Mouse (Mus musculus): Measurements from ENCODE around the gene Tbc1d16.

Gene Tbc1d16

GRCm38 (mm10) chr11:119236354-119236753, 8.1 kb upstream of the Tbc1d16 start:
- no peak for DNase-seq (ENCODE audit: low read depth)

GRCm38 (mm10) chr11:119235596-119235995, 7.3 kb upstream of the Tbc1d16 start:
- no peak for DNase-seq (ENCODE audit: low read depth)

- no peak for DNase-seq (ENCODE audit: low read depth)
Measured at GRCm38 (mm10) chr11:119234770-119235169, 6.5 kb upstream of the Tbc1d16 start.

GRCm38 (mm10) chr11:119228846-119229626, 737 bp upstream of the Tbc1d16 start:
- no peak for DNase-seq (ENCODE audit: low read depth)

- DNase-seq (ENCODE audit: low read depth): no peak
Measured at GRCm38 (mm10) chr11:119227591-119227990, 708 bp downstream of the Tbc1d16 start.

GRCm38 (mm10) chr11:119225634-119226033, 2.7 kb downstream of the Tbc1d16 start:
- DNase-seq (ENCODE audit: low read depth): no peak

GRCm38 (mm10) chr11:119224926-119225325, 3.4 kb downstream of the Tbc1d16 start:
- DNase-seq (ENCODE audit: low read depth): no peak

GRCm38 (mm10) chr11:119223124-119223890, 5.0 kb downstream of the Tbc1d16 start:
- DNase-seq (ENCODE audit: low read depth): no peak

- no peak for DNase-seq (ENCODE audit: low read depth)
Measured at GRCm38 (mm10) chr11:119221812-119222510, 6.3 kb downstream of the Tbc1d16 start.

- no peak for DNase-seq (ENCODE audit: low read depth)
Measured at GRCm38 (mm10) chr11:119219816-119220465, 8.4 kb downstream of the Tbc1d16 start.

- DNase-seq (ENCODE audit: low read depth): no peak
Measured at GRCm38 (mm10) chr11:119217861-119218260, 10.4 kb downstream of the Tbc1d16 start.

GRCm38 (mm10) chr11:119215905-119216507, 12.3 kb downstream of the Tbc1d16 start:
- DNase-seq (ENCODE audit: low read depth): no peak

- no peak for DNase-seq (ENCODE audit: low read depth)
Measured at GRCm38 (mm10) chr11:119215038-119215904, 13.0 kb downstream of the Tbc1d16 start.

- DNase-seq (ENCODE audit: low read depth): no peak
Measured at GRCm38 (mm10) chr11:119213166-119213885, 15.0 kb downstream of the Tbc1d16 start.

- DNase-seq (ENCODE audit: low read depth): no peak
Measured at GRCm38 (mm10) chr11:119211604-119212309, 16.5 kb downstream of the Tbc1d16 start.

- peak; percentile 78 for DNase-seq (ENCODE audit: low read depth)
Measured at GRCm38 (mm10) chr11:119210321-119211100, 17.8 kb downstream of the Tbc1d16 start.

- peak; percentile 93 for DNase-seq (ENCODE audit: low read depth)
Measured at GRCm38 (mm10) chr11:119209371-119210025, 18.8 kb downstream of the Tbc1d16 start.

GRCm38 (mm10) chr11:119208870-119209370, 19.4 kb downstream of the Tbc1d16 start:
- DNase-seq (ENCODE audit: low read depth): no peak

All from fibroblast of lung, adult 2 months (primary cell).